Mouse (Mus musculus) brown adipose tissue, adult 24 weeks (tissue): ENCODE data around the gene Dgke. TPM values are rescaled to one million over a fixed set of nuclear protein-coding genes. Genes with fewer than 3 reads are reported as not detected.

Source experiments
- H3K27ac ChIP-seq: fragments of 200-500 bp; replicated peaks from 2 replicates; pipeline ENCODE4 v1.5.1; 2012; ENCODE audit warnings: low read depth, mild to moderate bottlenecking, low read length
- H3K4me1 ChIP-seq: fragments of 200-500 bp; 2 replicates; pipeline ENCODE4 v1.6.1; 2012; ENCODE audit warnings: low read length, mixed read lengths; ENCODE audit not compliant: control insufficient read depth, insufficient read depth, insufficient read length
- H3K4me3 ChIP-seq: fragments of 200-500 bp; 2 replicates; pipeline ENCODE4 v1.5.1; 2012; ENCODE audit warnings: low read depth, mild to moderate bottlenecking, low read length, moderate library complexity; ENCODE audit not compliant: insufficient read depth
- polyA plus RNA-seq: library from polyadenylated mRNA; stranded (reverse); fragments of >200 nt; gene quantifications from 2 replicates; pipeline ENCODE4 v1.2.4, GENCODE M21; 2012; ENCODE audit not compliant: missing spikeins, insufficient read depth, insufficient read length

Dgke gene
- polyA plus RNA-seq, 1 experiment, result 3.0 TPM

- no peak overlapping the region for H3K4me3 ChIP-seq
- H3K4me1 ChIP-seq, result no peaks in the 10 kb centered on the region
- H3K27ac ChIP-seq, result no peak overlapping the region
These were observed 32.1 kb downstream of the Dgke start for GRCm38 (mm10) chr11:89034592-89034991.

- H3K4me3 ChIP-seq, result no peak overlapping the region
- H3K4me1 ChIP-seq, result peaks cover 11% of the 10 kb centered on the region; the same call in 1 of the 2 replicates
- no peak overlapping the region for H3K27ac ChIP-seq
These were observed 35.5 kb downstream of the Dgke start for GRCm38 (mm10) chr11:89031189-89031588.

GRCm38 (mm10) chr11:89030552-89030951, 36.1 kb downstream of the Dgke start:
- Histone ChIP-seq H3K4me1 (peaks cover 12% of the 10 kb centered on the region; the same call in 1 of the 2 replicates), H3K27ac (no peak overlapping the region), H3K4me3 (no peak overlapping the region)

GRCm38 (mm10) chr11:89028871-89029405, 37.7 kb downstream of the Dgke start:
- Histone ChIP-seq H3K4me3 (no peak overlapping the region), H3K27ac (peak overlapping the region; percentile 83)

GRCm38 (mm10) chr11:89027955-89028361, 38.7 kb downstream of the Dgke start:
- Histone ChIP-seq H3K4me1 (peaks cover 27% of the 10 kb centered on the region), H3K27ac (peak overlapping the region; percentile 83), H3K4me3 (peak overlapping the region; percentile 12; the same call in 1 of the 2 replicates)

More at GRCm38 (mm10) chr11:89028871-89029405, 37.7 kb downstream of the Dgke start:
- peaks cover 23% of the 10 kb centered on the region for H3K4me1 ChIP-seq

GRCm38 (mm10) chr11:89026117-89026516, 40.5 kb downstream of the Dgke start:
- Histone ChIP-seq H3K27ac (no peak overlapping the region), H3K4me3 (no peak overlapping the region), H3K4me1 (peaks cover 29% of the 10 kb centered on the region)

- Histone ChIP-seq H3K4me1 (peaks cover 29% of the 10 kb centered on the region), H3K27ac (peak overlapping the region; percentile 87)
These were observed 41.0 kb downstream of the Dgke start for GRCm38 (mm10) chr11:89025603-89026002.

GRCm38 (mm10) chr11:89024181-89024881, 42.3 kb downstream of the Dgke start:
- peak overlapping the region; percentile 87 for H3K27ac ChIP-seq
- peaks cover 32% of the 10 kb centered on the region for H3K4me1 ChIP-seq
- H3K4me3 ChIP-seq, result peak overlapping the region; percentile 14; the same call in 1 of the 2 replicates

More at GRCm38 (mm10) chr11:89025603-89026002, 41.0 kb downstream of the Dgke start:
- H3K4me3 ChIP-seq, result no peak overlapping the region

GRCm38 (mm10) chr11:89023477-89023876, 43.2 kb downstream of the Dgke start:
- Histone ChIP-seq H3K27ac (peak overlapping the region; percentile 12), H3K4me3 (no peak overlapping the region), H3K4me1 (peaks cover 27% of the 10 kb centered on the region)

GRCm38 (mm10) chr11:89022120-89022731, 44.4 kb downstream of the Dgke start:
- Histone ChIP-seq H3K4me1 (peaks cover 30% of the 10 kb centered on the region), H3K27ac (peak overlapping the region; percentile 23), H3K4me3 (no peak overlapping the region)

- 0 out of 2 replicates have a peak overlapping the region, but pooled peaks have one; percentile 13 for H3K27ac ChIP-seq
- H3K4me3 ChIP-seq, result no peak overlapping the region
- peaks cover 29% of the 10 kb centered on the region for H3K4me1 ChIP-seq
These were observed 45.0 kb downstream of the Dgke start for GRCm38 (mm10) chr11:89021687-89022086.

GRCm38 (mm10) chr11:89020681-89021305, 45.9 kb downstream of the Dgke start:
- Histone ChIP-seq H3K4me3 (no peak overlapping the region), H3K27ac (0 out of 2 replicates have a peak overlapping the region, but pooled peaks have one; percentile 4), H3K4me1 (peaks cover 27% of the 10 kb centered on the region)

- H3K4me1 ChIP-seq, result peaks cover 11% of the 10 kb centered on the region
- no peak overlapping the region for H3K27ac ChIP-seq
- no peak overlapping the region for H3K4me3 ChIP-seq
These were observed 49.0 kb downstream of the Dgke start for GRCm38 (mm10) chr11:89017514-89018182.

- no peak overlapping the region for H3K27ac ChIP-seq
- H3K4me1 ChIP-seq, result no peaks in the 10 kb centered on the region; the same call in 1 of the 2 replicates
- H3K4me3 ChIP-seq, result no peak overlapping the region
These were observed 54.4 kb downstream of the Dgke start for GRCm38 (mm10) chr11:89012241-89012640.
